Mouse (Mus musculus): Measurements from ENCODE around the gene Cdk16.
A peak's percentile ranks its signal among the peaks of the same experiment; 100 is the strongest.

The Cdk16 gene

DNA sequence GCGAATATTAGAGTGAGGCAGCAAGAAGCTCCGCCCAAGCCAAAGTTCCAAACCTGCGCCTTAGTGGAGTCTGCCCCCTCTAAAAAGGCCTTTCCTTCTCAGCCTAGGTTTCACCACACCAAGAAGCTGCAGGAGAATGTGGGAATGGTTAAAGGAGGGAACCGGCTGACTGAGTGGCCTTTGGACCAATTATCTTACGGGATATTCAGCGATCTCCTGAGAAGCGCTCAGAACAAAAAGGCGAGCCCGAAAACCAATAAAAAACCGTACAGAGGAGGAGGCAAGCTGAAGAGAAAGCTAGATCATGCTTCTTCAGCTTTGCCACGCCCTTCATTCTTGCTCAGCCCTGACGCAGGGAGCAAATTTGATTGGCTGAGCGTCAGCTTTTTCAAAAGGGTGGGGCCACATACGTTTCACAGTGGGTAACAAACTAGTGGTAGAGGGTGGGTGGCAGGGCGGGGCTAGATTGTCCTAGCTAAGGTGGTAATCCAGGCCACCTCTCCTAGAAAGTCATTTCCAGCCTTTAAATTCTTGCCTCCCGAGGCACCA lies at the start of gene Cdk16:
Gene Cdk16 (plus strand): TSS at position 436 of the 549 bp plus-strand sequence.
- peak; percentile 61 for DNase-seq (ENCODE audit: low spot score)

DNA sequence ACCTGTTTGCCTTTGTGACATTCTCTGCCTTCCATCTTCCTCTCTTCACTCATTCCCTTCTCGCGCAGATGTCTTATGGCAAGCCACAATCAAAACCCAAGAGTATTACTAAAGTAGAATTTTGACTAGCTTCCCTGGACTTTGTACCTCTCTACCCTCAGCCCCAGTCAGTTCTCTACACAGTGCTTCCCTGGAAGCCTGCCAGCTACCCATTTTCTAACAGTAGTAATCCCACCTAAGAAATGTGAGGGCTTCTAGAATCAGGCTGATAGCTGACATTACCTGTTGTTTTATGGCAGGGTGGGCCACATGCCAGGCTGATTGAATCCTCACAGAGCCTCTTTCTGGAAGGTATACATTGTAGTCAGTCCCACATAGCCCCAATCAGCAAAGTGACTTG lies 49.6 kb upstream of the Cdk16 start:
- no peak for DNase-seq (ENCODE audit: low spot score)

DNA sequence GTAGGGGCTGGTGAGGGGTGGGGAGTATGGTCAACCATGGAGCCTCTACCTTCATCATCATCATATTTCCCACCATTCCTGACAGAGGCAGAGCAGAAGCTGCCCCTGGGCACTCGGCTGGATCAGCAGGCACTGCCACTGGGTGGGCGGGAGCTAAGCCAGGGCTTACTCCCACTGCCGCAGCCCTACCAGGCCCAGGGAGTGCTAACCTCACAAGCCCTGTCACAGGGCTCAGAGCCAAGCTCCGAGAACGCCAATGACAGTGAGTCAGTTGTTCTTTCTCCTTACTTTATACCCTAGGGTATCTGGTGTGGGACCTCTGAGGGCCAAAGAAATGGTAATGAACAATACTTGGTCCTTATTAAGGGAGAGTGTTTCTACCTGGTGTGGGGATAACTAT lies 43.0 kb upstream of the Cdk16 start:
- no peak for DNase-seq (ENCODE audit: low spot score)

DNA sequence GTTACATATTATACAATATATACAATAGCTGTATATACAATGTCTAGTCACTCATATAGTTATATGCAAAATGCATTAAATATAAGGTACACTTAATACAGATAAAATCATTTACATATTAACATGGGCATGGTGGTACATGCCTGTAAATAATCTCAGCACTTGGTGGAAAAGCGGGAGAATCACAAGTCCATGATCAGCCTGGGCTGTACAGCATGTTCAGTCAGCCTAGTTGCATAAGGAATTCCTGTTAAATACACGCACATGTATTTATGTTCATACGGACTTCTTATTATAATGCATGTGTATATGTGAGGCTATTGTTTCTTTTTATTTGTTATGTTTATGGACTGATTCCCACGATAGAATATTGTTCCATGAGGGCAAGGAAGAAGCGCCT lies 30.2 kb upstream of the Cdk16 start:
- DNase-seq (ENCODE audit: low spot score) = no peak

DNA sequence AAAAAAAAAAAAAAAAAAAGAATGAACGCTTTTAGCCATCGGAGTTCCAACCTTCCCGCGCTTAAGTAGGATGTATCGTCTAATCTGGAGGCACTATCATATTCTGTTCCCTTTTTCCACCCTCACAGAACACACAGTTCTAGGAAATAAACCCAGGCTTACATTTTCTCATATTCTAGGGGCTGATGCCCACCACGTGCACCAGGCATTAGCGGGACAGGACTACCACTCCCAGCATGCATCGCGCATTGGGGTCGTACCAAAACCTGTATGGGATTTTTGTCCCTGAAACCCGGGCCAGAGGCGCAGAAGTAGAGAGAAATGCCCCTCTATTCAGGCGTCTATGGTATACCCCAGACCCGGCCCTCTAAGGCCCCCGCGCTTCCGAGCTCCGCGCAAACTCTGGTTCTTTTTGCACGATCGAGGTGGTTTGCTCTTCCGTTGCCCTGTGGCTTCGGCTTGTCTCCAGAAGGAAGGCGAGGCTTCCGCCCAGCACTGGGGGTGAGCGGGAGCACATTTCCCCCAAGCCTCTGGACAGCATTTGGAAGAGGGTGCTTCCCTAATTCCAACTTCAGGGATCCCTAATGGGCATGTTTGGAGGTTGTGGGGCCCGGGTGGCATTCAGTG lies 29.6 kb upstream of the Cdk16 start, which contains the start of gene Uba1:
Gene Uba1 (plus strand): TSS at position 301 of the 627 bp plus-strand sequence.
- peak; percentile 51 for DNase-seq (ENCODE audit: low spot score)

DNA sequence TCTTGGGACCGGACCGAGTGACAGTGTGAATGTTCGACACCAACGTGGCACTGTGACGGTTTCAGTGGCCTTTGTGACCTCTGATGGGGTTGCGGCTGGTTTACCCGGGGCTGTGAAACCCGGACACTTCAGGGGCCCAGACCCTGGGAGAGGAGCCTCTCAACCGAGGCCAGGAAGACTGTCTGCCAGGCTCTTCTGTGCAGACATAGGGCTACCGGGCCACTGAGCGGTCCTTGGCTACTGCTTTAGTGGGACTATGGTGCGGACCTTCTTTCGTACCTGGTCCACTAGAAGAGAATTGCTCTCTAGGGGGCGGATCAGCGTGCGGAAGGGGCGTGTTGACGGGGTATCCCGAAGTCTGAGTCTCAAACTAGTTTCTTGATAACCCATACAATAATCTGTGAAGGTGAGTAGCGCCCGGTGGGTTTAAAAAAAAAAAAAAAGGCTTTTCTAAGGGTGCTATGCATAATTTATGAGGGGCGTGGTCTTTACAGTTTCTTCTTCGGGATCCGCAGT lies 28.8 kb upstream of the Cdk16 start:
- no peak for DNase-seq (ENCODE audit: low spot score)

DNA sequence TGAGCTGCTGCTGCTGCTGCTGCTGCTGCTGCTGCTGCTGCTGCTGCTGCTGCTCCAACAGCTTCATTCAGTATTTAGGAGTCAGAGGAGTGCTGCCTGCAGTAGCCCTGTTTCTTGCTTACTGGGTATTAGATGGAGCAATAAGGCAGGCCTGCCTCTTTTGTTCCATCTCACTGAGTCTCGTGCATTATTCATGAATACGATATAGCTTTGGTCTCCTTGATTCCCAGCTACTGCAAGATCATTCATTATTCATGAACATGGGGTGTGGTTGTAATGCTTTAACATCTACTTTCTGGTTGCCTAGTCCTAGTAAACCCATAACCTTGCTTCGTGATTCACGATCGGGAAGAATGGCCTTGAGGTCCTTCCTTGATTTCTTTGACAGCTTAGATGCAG lies 25.4 kb upstream of the Cdk16 start:
- DNase-seq (ENCODE audit: low spot score) = no peak

DNA sequence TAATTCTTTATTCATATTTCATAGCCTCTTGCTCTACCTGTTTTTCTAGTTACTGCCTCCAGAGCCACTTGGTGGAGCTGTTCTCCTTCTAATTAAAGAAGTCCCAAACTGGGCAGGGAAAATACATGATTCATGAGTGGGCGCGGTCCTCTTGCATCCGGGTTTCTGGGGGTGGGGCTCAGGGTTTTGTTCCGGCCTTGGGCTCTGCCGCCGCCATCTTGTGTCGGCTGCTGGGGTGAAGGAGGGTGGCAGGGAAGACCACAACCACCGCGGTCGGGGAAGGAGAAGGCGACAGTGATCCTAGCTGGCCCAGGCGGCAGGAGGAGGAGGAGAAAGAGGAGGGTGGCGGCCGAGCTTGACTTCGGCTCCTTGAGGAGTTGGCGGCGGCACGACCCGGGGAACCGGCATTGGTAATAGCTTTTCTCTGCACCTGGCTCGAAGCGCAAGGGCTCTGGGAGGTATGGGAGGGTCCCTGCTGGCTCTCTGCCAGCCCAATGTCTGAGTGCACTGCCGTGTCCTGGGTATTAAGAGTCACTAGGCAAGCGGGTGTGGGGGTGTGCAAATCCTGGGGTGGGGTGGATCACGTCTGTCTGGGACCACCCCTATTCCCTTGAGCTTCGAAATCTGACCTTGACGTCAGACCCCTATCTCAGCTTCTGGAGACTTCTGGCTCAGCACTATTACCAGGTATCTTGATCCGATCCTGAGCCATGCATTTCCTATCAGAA lies 24.9 kb upstream of the Cdk16 start:
- peak; percentile 63 for DNase-seq (ENCODE audit: low spot score)

DNA sequence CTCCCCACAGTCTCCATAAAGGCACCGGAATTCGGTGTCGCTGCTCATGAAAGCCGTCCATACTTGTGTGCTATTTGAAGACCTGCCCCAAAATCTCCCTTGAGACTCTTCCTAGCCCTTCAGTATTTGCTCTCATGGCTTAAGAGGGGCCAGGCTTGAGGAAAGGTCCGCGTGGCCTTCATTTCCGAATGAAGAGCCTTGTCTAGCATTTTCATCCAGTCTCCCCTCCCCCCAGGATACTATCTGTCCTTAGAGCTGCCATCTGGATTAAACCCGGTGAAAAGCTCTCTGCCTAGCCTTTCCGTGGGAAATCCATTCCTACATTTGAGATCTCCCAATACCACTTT lies 24.3 kb upstream of the Cdk16 start:
- no peak for DNase-seq (ENCODE audit: low spot score)

DNA sequence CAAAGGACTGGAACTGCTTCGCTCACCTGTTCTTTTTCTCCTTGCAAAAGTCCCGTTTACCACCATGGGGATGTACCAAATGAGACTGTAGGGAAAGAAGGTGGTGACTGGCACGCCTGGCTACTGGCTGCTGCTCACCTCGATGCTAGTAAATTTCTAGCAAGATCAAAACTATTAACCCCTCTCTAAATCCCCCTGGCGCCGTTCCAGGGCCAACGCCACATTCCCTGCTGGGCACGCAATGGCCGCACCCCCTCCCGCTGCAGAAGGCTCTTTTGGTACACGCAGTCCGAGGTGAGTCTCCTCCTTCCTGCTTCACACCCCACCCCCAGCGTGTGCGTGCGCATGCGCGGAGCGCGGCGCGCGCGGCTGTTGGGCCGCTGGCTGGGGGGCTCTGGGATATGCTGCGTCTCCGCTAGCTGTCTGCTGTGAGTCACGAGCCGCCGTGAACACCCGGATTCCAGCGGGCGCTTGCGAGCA lies 354 bp downstream of the Cdk16 start:
- peak; percentile 62 for DNase-seq (ENCODE audit: low spot score)

DNA sequence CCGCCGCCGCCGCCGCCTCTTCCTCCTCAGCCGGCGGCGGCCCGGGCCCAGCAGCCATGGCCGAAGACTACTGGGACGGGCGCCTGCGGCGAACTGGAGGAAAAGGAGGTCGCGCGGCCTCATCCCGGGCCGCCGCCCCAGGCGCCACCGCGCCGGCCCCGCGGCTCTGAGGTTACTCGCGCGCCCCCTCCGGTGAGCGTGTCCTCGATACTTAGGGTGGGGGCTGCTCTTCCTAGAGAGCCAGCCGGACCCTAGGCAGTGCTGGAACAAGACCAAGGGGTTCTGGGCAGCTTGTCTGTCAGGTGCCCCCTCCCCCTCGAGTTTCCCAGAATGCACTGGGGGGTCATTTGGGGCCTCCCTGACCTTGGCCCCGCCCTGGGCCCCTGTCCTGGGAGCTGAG lies 861 bp downstream of the Cdk16 start:
- DNase-seq (ENCODE audit: low spot score) = peak; percentile 33

DNA sequence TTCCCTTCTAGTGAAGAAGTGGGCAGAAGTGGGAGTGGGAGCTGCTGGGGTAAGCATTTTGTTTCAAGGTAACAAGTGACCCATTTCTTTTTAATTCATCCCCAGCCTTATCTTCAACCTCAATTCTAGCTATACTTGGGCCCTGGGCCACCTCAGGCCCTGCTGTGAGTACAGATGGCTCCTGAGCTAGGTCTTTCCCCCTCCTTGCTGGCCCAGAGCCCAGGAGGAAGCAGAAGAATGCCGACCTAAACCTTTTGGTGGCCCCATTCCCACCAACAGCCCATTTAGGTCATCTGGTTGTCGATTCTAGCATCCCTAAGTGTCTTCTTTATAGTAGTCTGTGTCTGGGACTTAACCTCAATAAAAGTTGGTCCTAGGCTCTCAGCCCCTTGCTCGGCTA lies 3.8 kb downstream of the Cdk16 start:
- DNase-seq (ENCODE audit: low spot score) = no peak

DNA sequence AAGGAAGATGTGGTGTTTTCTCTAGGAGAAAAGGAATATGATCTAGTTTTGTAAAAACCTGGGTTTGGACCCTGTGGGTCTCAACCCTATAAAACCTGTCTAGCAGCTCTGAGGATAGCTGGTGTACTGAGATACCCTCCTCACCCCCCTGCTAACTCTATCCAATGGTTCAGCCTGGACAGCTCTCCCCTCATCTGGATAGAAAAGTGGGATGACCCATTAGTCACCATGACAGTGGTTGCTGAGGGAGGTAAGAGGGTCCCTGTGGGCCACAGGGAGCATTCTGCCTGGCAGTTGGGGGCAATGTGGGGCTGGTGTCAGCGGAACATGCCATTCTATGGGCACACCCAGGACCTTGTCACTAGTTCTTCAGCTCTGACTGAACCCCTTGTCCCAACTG lies 4.9 kb downstream of the Cdk16 start:
- DNase-seq (ENCODE audit: low spot score) = no peak

DNA sequence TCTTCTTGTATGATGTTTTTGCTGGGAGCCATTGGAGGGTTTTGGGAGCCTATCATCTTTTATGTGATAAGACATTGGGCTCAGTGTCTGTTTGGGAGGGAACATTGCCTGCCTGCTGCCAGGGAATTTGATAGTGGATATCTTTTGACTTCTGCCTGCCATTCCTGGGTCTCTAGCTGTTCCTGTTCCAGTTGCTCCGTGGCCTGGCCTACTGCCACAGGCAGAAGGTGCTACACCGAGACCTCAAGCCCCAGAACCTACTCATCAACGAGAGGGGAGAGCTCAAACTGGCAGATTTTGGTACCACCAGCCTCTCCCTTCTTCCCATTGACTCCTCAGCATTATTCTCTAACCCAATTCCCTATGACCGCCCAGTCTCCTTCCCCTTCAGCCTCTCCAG lies 8.1 kb downstream of the Cdk16 start:
- no peak for DNase-seq (ENCODE audit: low spot score)

DNA sequence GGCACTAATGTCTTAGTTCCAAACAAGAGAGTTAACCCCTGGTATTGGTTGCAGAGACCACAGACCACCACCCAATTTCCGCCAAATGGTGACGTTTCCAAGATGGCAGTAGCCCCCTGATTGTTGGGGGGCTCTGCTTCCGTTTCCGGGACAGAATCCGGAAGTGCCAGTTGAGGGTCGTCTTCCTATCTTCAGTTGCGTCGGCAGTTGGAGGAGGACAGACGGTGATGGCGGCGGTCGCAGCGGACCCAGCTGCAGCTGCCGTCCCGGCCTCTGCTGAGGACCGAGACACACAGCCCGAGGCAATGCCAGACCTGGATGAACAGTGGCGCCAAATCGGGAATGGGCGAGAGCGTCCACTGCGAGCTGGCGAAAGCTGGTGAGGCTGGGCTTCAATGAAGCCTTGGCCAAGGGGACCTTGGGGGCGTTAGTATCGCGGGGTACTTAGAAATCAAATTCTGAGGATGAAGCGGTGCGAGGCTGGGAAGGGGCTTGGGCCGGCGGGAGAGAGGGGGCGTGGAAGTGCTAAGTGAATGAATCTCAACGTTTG lies 16.1 kb downstream of the Cdk16 start, which contains the start of gene Usp11:
Gene Usp11 (plus strand): TSS at position 166 of the 550 bp plus-strand sequence.
- peak; percentile 6 for DNase-seq (ENCODE audit: low spot score)

DNA sequence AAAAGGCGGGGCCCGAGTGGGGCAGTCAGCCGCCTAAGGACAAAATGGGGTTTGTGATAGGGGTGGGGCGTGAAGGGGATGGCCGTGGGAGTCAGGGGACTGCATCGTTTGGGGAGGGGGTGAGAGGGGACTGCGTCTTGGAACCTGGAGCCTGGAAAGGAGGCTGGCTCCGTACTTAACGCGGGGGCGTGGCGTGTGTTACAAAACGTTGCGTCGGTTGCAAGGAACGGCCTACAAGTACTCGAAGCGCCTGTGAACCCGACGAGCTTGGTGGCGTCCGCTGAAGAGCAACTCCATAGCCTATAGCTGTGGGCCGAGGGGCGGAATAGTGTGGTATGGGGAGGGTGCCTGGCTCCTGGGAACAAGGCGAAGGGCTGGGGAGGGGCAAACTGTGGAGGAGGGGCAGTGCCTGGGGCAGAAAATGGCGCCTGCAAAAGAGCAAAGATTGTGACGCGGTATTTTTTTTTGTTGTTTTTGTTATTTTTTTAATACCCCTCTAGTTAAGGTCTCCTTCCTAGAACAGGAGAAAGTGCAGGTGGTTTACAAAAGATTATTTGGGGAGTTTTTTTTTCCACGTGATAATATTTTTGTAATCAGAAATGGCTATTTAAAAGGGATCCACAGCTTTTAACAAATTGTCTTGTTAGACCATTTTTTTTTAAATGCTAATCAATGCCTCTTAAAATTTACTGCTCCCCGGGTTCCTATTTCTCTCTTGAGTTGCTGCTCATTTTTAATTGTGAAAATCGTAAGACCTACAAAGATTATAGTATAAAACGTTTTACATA lies 16.7 kb downstream of the Cdk16 start:
- peak; percentile 53 for DNase-seq (ENCODE audit: low spot score)

DNA sequence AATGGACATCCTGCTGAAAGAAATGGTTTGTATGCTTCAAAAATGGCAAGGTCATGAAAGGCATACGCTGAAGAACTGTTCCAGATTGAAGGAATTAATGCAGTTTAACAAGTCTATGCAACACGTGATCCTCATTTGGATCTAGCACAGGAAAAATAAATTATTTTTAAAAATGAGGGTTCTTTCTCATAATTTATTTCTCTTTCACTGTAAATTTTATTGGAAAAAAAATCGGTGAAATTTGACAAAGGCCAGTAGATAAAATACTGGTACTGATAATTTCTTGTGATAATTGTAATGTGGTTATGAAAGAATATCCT lies 17.3 kb downstream of the Cdk16 start:
- no peak for DNase-seq (ENCODE audit: low spot score)

DNA sequence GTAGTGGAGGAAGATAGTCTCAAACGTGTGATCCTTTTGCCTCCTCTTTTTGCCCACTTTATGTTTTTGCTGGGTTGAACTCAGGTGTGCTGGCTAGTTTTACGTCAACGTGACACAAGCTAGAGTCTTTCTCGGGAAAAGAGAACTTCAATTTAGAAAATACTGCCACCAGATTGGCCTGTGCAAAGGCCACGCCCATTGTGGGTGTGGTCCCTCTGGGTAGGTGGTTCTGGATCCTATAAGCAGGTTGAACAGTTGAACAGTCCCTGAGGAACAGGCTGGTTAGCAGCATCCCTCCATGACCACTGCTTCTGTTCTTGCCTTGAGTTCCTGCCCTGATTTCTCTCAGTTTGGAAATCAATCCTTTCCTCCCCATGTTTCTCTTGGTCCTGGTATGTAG lies 40.9 kb downstream of the Cdk16 start:
- DNase-seq (ENCODE audit: low spot score) = no peak

DNA sequence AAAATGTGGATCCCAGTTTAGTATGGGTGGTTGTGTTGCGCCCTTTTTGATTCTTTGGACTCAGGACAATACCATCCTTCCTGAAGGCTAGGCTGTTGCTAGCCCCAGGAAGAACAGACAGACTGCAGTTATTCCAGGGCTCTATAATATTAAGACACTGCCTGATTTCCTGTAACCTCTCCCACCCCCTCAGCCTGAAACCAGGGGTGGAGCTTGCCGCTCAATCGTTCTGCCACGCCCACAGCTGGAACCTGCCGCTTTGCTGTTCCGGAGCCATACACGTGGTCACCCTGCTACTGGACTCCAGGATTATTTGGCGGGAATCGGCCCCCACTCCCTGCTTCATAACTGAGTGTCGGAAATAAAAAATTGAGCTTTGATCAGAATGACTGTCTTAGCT lies 42.3 kb downstream of the Cdk16 start:
- peak; percentile 4 for DNase-seq (ENCODE audit: low spot score)

DNA sequence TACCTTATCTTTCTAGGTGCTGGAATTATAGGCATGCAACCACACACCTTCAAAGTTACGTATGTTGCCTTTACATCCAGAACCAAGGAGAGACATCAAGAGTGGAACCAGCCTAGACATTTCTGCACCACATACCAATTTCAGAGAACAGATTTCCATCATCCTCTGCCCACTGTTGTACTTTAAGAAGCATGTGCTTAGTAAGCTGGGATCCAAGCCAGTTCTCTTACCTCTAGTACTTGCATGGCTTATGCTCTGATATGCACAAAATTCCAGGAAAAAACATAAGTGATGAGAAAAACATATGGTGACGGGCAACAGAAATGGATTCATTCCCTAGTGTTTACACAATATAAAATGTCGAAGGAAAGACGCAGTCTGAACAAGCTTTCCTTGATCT lies 48.7 kb downstream of the Cdk16 start:
- no peak for DNase-seq (ENCODE audit: low spot score)

DNA sequence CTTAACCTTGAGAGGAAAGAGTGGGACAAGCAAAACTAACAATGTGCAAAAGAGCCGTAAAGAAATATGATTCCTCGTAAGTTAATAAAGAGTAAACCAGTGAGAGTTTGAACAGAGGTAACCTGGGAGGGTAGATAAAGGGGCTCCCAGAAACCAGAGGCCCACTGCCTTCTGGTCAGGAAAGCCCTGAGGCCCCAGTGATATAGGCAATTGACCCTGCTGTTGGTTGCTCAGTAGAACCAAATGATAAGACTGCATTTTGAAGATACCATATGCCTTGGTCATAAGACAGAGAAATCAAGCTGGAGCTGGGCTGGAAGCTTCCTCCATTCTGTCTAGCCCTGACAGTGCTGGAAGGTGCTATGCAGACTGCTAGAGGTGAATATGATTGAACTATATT lies 61.1 kb downstream of the Cdk16 start:
- no peak for DNase-seq (ENCODE audit: low spot score)

Measured in urinary bladder, postnatal 25 days (tissue).